Mouse (Mus musculus): ENCODE measurements around the gene Mettl14. TPM values are rescaled to one million over a fixed set of nuclear protein-coding genes. Genes with fewer than 3 reads are reported as not detected.
"Not testable (repeated sequence)": the region's sequence is repeated elsewhere in the genome, so short reads cannot be mapped to it uniquely, and the experiment has no call there.

The Mettl14 gene
- total RNA-seq, 2 experiments from 2014 or later = 10.2 to 11.8 TPM

- intact Hi-C loops (cut with DNase I) = no loop called here
- DNase-seq (ENCODE audit: low spot score) = no peak
These were observed 16.7 kb downstream of the Mettl14 start for GRCm38 (mm10) chr3:123369161-123369560.

DNA sequence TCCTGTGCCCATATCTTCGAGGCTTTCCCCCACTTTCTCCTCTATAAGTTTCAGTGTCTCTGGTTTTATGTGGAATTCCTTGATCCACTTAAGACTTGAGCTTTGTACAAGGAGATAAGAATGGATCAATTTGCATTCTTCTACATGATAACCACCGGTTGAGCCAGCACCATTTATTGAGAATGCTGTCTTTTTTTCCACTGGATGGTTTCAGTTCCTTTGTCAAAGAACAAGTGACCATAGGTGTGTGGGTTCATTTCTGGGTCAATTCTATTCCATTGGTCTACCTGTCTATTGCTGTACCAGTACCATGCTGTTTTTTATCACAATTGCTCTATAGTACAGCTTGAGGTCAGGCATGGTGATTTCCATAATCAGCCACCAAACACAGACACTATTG lies 19.1 kb downstream of the Mettl14 start:
- intact Hi-C loops (cut with DNase I); DNase-seq (ENCODE audit: low spot score): not testable (repeated sequence)

DNA sequence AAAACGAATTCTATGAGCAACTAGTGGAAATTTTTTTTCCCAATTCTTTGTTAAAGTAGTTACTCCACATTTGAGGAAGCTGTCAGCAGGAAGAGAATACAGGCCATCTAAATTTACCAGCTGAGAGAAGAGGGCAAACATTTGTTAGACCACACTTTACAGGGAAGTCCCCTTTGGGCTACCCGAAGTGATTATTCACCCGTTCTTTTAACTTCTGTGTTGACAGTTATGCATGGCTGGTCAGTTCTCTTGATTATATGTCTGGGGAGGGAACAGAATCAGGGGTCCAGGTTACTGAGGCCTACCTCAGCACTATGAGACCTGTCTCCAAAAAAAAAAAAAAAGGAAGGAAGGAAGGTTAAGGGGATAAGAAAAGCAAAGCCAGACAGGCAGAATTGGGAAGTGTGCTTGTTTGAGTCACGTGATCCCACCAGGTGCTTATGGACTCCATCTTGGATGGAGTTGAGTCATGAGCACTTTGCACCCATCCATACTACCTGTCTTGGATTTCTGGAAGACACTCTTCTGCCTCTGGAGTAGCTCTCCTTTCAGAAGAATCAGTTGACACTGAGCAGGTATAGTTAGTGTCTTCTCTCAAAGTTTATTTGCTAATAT lies 29.4 kb downstream of the Mettl14 start:
- intact Hi-C loops (cut with DNase I) = no loop called here
- DNase-seq (ENCODE audit: low spot score) = no peak

GRCm38 (mm10) chr3:123354388-123354787 lies 31.5 kb downstream of the Mettl14 start:
- DNase-seq (ENCODE audit: low spot score) = no peak
- intact Hi-C loops (cut with DNase I) = no loop called here

DNA sequence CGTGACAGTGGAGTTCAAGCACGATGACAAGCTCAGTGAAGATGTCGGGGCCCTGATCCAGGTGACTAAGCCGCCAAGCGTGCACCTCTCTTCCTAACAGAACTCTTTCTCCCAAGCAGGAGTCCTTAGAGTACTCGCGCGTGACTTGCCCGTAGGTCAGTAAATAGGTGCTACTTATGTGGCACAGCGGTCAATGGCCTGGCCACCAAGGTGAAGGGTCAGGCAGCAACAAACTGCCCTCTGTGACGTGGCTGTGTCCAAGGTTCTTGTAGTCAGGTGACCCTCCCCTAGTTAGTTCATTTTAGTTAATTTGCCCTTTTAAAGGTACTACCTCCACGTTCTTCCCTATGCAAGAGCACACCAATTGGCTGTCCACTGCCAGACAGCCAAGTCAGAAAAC lies 32.2 kb downstream of the Mettl14 start:
- intact Hi-C loops (cut with DNase I) = loop anchor here (1.0 to 2.0 kb wide), 4 partner anchors 31 to 193 kb away; no protein-coding TSS in a partner anchor
- no peak for DNase-seq (ENCODE audit: low spot score)

DNA sequence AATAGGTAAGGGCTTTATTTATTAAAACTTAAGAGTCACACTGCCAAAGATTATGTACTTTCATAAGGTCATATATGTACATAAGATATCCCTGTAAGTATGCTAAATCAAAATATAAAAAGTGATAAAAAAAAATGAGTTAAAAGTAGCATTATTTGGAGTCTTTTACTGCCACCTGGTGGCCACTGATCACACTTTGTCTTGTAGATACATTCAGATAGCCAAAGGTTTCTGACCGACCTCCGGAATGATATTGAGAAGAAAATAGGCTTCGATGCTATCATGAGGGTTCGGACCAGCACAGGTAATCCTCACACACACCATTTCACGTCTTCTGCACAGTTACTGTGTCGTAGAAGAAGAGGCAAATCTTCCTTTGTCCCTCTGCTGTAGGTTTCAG lies 32.7 kb downstream of the Mettl14 start:
- intact Hi-C loops (cut with DNase I) = loop anchor here (1.0 to 2.0 kb wide), 4 partner anchors 30 to 192 kb away; no protein-coding TSS in a partner anchor

GRCm38 (mm10) chr3:123351519-123351918 lies 34.4 kb downstream of the Mettl14 start:
- intact Hi-C loops (cut with DNase I) = no loop called here
- DNase-seq (ENCODE audit: low spot score) = no peak

More for the DNA sequence above, 32.7 kb downstream of the Mettl14 start:
- no peak for DNase-seq (ENCODE audit: low spot score)

DNA sequence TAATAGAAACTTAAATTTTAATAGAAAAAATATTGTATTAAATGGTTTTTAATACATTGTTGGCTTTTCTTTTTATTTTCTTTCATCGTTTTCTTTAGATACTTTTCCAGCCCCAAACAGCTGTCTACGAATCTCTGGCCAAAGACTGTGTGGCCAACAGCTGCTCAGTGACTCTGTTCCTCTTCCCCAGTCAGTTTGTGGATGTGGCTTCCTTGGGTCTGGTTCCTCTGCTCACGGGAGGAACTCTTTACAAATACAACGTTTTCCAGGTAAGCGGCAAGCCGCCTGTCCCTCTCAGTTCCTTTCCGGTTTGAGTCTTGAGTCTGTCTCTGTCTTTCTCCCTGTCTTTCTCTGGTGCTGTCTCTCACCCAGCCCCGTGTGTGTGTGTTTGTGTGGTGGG lies 35.3 kb downstream of the Mettl14 start:
- intact Hi-C loops (cut with DNase I) = no loop called here
- DNase-seq (ENCODE audit: low spot score) = no peak

- DNase-seq (ENCODE audit: low spot score) = no peak
- intact Hi-C loops (cut with DNase I) = no loop called here
These were observed 37.7 kb downstream of the Mettl14 start for GRCm38 (mm10) chr3:123348080-123348802.

- intact Hi-C loops (cut with DNase I) = no loop called here
- DNase-seq (ENCODE audit: low spot score) = no peak
These were observed 42.2 kb downstream of the Mettl14 start for GRCm38 (mm10) chr3:123343690-123344089.

DNA sequence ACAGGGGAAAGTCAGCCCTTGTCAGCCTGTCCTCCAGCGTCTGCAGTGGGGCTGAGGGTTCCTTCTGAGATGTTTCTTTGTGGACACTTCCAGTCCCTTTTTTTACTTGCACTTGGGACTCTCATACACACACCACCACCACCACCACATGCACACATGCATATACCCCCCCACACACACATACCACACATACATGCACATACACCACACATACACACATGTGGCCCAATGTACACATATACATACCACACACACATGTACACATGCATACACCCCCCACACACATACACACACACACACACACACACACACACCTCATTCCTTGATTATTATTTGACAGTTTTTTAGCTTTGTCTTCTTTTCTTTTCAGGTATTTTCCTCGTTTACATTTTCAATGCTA lies 44.9 kb downstream of the Mettl14 start:
- no peak for DNase-seq (ENCODE audit: low spot score)
- intact Hi-C loops (cut with DNase I) = no loop called here

- DNase-seq (ENCODE audit: low spot score) = no peak
- intact Hi-C loops (cut with DNase I) = no loop called here
These were observed 47.2 kb downstream of the Mettl14 start for GRCm38 (mm10) chr3:123338666-123339195.

- no peak for DNase-seq (ENCODE audit: low spot score)
- intact Hi-C loops (cut with DNase I) = no loop called here
These were observed 48.1 kb downstream of the Mettl14 start for GRCm38 (mm10) chr3:123337853-123338252.

- intact Hi-C loops (cut with DNase I) = no loop called here
- DNase-seq (ENCODE audit: low spot score) = no peak
These were observed 49.0 kb downstream of the Mettl14 start for GRCm38 (mm10) chr3:123336951-123337350.

DNA sequence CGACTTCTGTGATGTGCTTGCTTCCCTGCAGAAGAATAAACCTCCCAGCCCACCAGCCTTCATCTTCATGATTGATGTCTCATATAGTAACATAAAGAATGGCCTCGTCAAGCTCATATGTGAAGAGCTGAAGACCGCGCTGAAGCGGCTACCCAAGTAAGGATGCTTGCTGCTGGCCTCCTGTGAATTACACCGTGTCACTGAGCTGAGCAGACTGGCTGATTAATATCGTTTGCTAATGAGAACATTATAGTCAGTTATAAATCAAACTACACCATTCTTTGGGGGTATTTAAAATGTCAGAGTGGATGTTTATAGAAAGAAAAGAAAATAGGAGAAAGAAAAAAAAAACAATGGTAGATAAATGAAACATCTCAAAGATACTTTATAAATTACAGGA lies 49.5 kb downstream of the Mettl14 start:
- no peak for DNase-seq (ENCODE audit: low spot score)
- intact Hi-C loops (cut with DNase I) = no loop called here

GRCm38 (mm10) chr3:123335480-123335879 lies 50.4 kb downstream of the Mettl14 start:
- intact Hi-C loops (cut with DNase I) = no loop called here

DNA sequence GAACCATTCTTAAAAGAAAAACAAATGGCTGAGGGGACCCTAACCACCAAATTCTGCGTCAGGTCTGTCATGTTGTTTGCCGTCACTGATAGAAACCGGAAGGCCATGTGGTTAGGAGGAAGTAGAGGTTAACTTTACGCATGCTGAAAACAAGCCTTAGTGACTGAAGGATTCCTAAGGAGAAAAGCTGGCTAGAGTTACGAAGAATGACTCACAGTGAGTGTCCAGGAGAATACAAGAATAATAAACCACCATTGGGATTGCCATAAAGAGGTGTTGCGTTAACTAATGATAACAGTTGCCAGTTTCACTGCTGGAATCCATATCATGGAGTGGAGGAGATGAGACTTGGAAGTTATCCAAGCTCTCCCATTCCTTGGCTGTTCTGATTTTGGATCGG lies 51.0 kb downstream of the Mettl14 start:
- intact Hi-C loops (cut with DNase I) = no loop called here
- no peak for DNase-seq (ENCODE audit: low spot score)

More at GRCm38 (mm10) chr3:123335480-123335879, 50.4 kb downstream of the Mettl14 start:
- no peak for DNase-seq (ENCODE audit: low spot score)

- DNase-seq (ENCODE audit: low spot score) = no peak
- intact Hi-C loops (cut with DNase I) = no loop called here
These were observed 52.9 kb downstream of the Mettl14 start for GRCm38 (mm10) chr3:123333055-123333424.

DNA sequence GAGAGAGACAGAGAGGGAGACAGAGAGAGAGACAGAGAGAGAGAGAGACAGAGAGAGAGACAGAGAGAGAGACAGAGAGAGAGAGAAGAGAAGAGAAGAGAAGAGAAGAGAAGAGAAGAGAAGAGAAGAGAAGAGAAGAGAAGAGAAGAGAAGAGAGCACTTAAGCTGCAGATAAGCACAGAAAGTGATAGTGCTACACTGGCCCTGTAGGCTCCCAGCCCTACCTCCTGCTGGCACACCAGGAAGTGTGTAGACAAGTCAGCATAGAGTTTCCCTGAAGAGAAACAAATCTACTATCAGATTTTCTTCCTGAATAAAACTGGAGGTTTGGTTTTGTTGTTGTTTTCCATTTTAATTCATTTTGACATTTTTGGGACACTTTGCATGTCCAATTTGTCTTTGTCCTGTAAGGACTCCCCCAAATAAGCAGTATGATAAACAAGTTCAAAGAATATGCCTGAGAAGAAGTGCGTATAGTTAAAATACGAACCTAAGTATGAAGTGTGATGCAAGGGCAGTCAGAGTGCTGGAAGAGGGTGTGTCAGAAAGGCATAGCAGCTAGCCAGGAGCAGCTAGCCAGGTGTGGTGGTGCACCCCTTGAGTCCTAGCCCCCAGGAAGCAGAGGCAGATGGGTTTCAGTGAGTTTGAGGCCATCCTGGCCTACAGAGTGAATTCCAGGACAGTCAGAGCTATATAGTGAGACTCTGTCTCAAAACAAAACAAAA lies 53.4 kb downstream of the Mettl14 start:
- DNase-seq (ENCODE audit: low spot score) = no peak
- intact Hi-C loops (cut with DNase I) = no loop called here

- DNase-seq (ENCODE audit: low spot score) = no peak
- intact Hi-C loops (cut with DNase I) = no loop called here
These were observed 55.7 kb downstream of the Mettl14 start for GRCm38 (mm10) chr3:123330221-123330620.

DNA sequence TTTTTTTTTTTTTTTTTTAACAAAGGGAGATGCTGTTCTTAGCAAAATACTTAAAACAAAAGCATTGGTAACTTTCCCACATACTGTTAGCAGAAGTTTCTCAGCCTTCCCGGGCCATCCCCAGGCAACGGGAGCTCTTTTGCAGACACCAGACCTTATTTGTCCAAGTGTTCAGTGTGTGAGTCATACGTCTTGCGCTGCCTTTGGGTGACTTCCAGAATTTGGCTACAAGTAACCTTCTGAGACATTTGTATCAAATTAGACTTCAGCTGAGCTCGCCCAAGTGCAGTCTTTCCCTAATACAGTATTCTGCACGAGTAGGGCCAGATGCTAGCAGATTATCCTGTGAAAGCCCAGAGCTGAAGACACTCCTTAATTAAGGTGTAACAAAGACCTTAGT lies 56.7 kb downstream of the Mettl14 start:
- DNase-seq (ENCODE audit: low spot score) = peak; percentile 63
- intact Hi-C loops (cut with DNase I) = no loop called here

Data from heart, postnatal 25 days (tissue).